ENCODE assay signal across 14 mouse cellular contexts in the genomic region with DNA sequence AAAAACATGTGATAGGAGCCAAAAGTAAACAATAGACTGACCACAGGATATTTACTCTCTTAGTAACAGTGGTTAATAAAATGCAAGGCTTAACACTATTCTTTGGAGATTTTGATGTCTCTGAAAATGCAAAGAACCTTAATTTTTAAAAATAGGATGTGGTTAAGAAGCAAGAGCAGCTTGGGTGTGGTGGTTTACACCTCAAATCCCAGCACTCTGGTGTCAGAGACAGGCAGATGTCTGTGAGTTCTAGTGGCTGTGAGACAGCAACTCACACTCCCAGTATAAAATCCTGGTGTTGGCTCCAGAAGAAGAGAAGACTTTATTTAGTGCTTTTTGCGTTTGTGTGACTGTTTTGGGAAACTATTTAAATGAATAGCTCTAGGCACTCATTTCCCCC.
"Had no signal": no experiment of that assay in that cellular context is flagged by ENCODE, and none has a peak within 500 bp of the region (broad histone marks: within the 10 kb centered on the region; RNA-seq: fewer than 3 reads in every experiment).

No protein-coding gene starts in this region.

- H3K4me2 ChIP-seq: limb, embryonic 13.5 days; midbrain, embryonic 15.5 days; neural tube, embryonic 13.5 days had no signal

- H3K27me3 ChIP-seq: limb, embryonic 13.5 days; midbrain, embryonic 15.5 days; neural tube, embryonic 13.5 days had no signal

- DNase-seq: kidney, adult 9 months; kidney, postnatal 10 days; kidney, postnatal 4 days; left cerebral cortex, postnatal 4 days; lung, adult 18-20 months; retina, postnatal 1 day; thymus, adult 18-20 months; thymus, postnatal 14 days had no signal

- H3K4me1 ChIP-seq: limb, embryonic 13.5 days; midbrain, embryonic 10.5 days; midbrain, embryonic 15.5 days; neural tube, embryonic 13.5 days had no signal

- H3K4me3 ChIP-seq: layer of hippocampus, adult 2 months; limb, embryonic 13.5 days; midbrain, embryonic 10.5 days; midbrain, embryonic 15.5 days; neural tube, embryonic 13.5 days had no signal

- H3K27ac ChIP-seq: layer of hippocampus, adult 2 months; limb, embryonic 13.5 days; liver, embryonic 14.5 days; midbrain, embryonic 10.5 days; midbrain, embryonic 15.5 days; neural tube, embryonic 13.5 days had no signal

- H3K9me3 ChIP-seq: limb, embryonic 13.5 days; midbrain, embryonic 10.5 days; midbrain, embryonic 15.5 days; neural tube, embryonic 13.5 days had no signal

- H3K9ac ChIP-seq: limb, embryonic 13.5 days; liver, embryonic 14.5 days; midbrain, embryonic 15.5 days; neural tube, embryonic 13.5 days had no signal

- ATAC-seq: midbrain, embryonic 15.5 days had no signal

- H3K36me3 ChIP-seq: limb, embryonic 13.5 days; midbrain, embryonic 10.5 days; midbrain, embryonic 15.5 days; neural tube, embryonic 13.5 days had no signal
